Mouse (Mus musculus) cortical plate, adult 2 months (tissue): Measurements from ENCODE around the gene Lrrc32. TPM values are rescaled to one million over a fixed set of nuclear protein-coding genes. Genes with fewer than 3 reads are reported as not detected.
A peak's percentile ranks its signal among the peaks of the same experiment; 100 is the strongest.

ENCODE experiments used
- H3K27ac ChIP-seq: fragments of 200-500 bp; 2 replicates; pipeline ENCODE4 v1.5.1; 2012; ENCODE audit warnings: low read length, control low read depth, inconsistent platforms; ENCODE audit not compliant: insufficient read depth
- H3K4me1 ChIP-seq: fragments of 200-500 bp; 2 replicates; pipeline ENCODE4 v1.6.1; 2011; ENCODE audit warnings: low read length; ENCODE audit not compliant: control insufficient read depth, insufficient read depth
- H3K4me3 ChIP-seq: fragments of 200-500 bp; 2 replicates; pipeline ENCODE4 v1.5.1; 2011; ENCODE audit warnings: mild to moderate bottlenecking, low read length, control low read depth; ENCODE audit not compliant: insufficient read depth
- CTCF ChIP-seq: fragments of 200-500 bp; IDR thresholded peaks from 2 replicates; pipeline ENCODE4 v1.5.1; 2011; ENCODE audit warnings: mild to moderate bottlenecking, control low read depth, low read length; ENCODE audit not compliant: insufficient read depth; ENCODE audit errors: extremely low read depth
- POLR2A ChIP-seq: fragments of 200-500 bp; IDR thresholded peaks from 2 replicates; pipeline ENCODE4 v1.6.1; 2011; ENCODE audit warnings: mild to moderate bottlenecking, low read length, control low read depth; ENCODE audit not compliant: insufficient read depth; ENCODE audit errors: extremely low read depth
- polyA plus RNA-seq: library from polyadenylated mRNA; depleted of rRNA; stranded (reverse); fragments of >200 nt; gene quantifications from 2 replicates; pipeline ENCODE4 v1.2.3, GENCODE M21; 2012

The Lrrc32 gene
- polyA plus RNA-seq, 1 experiment: 4.4 TPM

DNA sequence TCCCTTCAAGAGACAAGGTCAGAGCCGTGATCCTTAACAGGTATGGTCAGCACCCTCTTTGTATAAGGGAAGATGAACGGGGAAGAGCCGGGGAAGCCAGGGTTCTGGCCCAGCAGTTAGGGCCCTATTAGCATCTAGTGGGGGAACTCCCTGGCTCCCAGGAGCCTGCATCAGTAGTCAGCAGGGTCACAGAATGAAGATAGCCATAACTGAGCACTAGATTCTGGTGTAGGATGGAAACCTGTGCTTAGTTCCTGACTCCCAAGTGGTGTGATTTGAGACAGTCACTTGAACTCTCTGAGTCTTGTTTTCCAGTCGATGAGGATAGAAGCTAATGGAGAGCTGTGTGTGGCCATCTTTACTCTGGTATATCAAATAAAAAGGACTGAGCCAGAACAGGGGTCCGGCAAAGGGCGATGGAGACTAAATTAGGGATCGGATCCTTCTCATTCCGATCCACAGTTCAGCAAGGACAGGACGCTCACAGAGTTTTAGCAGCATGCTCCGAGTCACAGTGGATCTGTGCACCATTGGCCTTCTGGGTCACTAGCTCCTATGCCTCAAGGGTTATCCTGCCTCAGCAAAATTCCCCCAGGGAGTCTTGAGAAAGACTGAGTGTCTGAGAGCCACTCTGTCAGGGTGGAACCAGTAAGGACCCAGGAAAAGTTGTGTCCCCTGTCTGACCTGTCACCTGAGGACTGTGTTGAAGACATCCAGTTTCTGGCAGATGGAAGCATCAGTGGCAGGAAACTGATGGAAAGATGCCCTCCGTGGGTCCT lies 1.7 kb upstream of the Lrrc32 start:
- no peak overlapping the region for H3K4me3 ChIP-seq
- no peak overlapping the region for H3K27ac ChIP-seq
- no peak for TF ChIP-seq POLR2A
- no peak for TF ChIP-seq CTCF
- H3K4me1 ChIP-seq: peaks cover 6% of the 10 kb centered on the region

DNA sequence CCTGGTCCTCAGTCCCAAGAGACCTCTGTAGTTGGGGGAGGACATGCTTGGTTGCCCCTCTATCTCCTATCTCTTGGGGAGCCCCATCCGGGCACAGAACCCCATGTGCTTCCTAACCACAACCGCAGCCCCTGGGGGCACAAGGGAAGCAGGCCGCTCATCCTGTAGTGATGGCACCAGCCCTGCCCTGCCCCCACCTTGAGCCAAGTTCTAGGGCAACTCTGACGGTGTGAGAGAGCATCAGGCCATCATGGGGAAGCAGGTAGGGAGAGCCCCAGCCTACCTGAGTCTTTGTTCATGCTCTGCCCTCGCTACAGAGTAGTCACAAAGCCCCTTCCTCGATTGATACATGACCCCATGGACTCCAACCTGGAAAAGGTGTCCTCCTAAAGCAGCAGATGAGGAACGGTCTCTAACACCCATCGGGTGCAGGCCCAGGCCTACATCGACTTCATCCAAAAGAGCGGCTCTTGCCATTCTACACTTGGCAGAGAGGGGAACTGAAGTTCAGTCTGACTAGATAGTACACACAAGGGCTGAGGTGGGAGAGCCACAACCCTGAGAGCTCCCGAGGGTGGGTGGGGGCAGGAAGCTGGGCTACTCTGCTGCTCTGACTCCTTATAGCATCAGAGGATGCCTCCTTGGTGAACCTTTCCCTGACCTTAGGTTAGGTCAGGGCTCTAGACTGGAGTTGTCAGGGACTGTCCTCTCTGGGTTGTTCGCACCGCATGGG lies 519 bp upstream of the Lrrc32 start:
- peaks cover 6% of the 10 kb centered on the region for H3K4me1 ChIP-seq
- no peak overlapping the region for H3K4me3 ChIP-seq
- TF ChIP-seq CTCF: no peak
- no peak for TF ChIP-seq POLR2A
- no peak overlapping the region for H3K27ac ChIP-seq

DNA sequence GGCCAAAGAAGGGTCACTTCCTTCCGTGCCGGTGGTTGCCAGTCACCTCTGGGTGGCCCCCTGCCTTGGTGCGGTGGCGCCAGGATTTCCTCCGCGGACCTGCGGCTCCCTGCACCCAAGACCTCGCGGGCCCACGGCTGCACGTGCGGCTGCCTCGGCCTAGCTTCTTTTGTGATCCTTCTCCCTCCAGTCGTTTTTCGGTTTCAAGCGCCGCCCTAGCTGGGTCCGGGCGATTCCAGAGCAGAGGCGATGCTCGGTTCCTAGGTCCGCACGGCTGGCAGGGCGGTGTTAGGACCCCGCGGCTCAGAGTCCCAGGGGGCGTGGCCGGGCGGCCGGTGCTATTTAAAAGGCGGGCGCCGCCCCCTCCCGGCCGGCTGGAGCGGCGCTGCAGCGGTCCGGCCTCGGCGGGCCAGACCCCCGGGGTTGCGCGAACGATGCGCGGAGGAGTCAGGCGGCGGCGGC lies 571 bp downstream of the Lrrc32 start:
- peak overlapping the region; percentile 33 for H3K4me3 ChIP-seq
- H3K4me1 ChIP-seq: peaks cover 6% of the 10 kb centered on the region
- no peak overlapping the region for H3K27ac ChIP-seq
- no peak for TF ChIP-seq CTCF

DNA sequence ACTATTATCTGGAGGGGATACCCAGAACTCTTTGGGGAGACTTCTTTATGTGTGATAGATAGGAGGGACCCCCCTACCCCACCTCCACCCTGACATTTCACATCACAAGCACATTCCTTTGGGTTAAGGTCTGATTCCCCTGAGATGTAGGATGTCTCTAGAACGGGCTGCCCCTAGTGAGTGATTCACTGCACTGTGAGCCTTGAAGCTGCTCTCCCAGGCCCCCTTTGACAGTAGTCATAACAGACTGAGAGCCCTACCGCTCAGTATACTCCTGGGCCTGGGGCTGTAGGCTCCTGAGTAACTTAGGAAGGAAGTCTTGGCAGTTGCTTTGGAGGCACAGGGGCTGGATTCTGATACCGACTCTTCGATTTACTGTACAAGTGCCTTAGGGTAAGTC lies 1.2 kb downstream of the Lrrc32 start:
- TF ChIP-seq CTCF (no peak), POLR2A (no peak)
- H3K4me3 ChIP-seq: peak overlapping the region; percentile 33

DNA sequence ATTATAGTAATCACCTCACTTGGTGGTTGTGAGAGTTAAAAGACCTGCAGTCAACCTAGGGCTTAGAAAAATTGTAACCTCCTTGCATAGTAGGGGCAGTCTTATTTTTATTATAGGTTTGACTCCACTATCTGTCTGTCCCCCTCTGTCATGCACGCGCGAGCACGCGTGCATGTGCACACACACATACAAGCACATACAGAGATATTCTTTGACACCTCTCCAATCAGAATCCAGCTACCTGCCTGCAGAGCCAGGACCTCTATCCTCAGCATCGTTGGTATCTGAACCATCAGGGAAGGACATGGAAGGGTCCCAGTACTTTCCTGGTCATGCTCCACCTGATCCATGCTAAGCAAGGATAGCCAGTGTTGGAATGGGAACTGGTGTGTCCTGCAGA lies 1.8 kb downstream of the Lrrc32 start:
- no peak for TF ChIP-seq CTCF
- no peak for TF ChIP-seq POLR2A
- Histone ChIP-seq H3K4me3 (no peak overlapping the region; the same call in 1 of the 2 replicates), H3K4me1 (no peaks in the 10 kb centered on the region; the same call in 1 of the 2 replicates)

More for the DNA sequence above, 1.2 kb downstream of the Lrrc32 start:
- Histone ChIP-seq H3K4me1 (peaks cover 3% of the 10 kb centered on the region), H3K27ac (no peak overlapping the region)

DNA sequence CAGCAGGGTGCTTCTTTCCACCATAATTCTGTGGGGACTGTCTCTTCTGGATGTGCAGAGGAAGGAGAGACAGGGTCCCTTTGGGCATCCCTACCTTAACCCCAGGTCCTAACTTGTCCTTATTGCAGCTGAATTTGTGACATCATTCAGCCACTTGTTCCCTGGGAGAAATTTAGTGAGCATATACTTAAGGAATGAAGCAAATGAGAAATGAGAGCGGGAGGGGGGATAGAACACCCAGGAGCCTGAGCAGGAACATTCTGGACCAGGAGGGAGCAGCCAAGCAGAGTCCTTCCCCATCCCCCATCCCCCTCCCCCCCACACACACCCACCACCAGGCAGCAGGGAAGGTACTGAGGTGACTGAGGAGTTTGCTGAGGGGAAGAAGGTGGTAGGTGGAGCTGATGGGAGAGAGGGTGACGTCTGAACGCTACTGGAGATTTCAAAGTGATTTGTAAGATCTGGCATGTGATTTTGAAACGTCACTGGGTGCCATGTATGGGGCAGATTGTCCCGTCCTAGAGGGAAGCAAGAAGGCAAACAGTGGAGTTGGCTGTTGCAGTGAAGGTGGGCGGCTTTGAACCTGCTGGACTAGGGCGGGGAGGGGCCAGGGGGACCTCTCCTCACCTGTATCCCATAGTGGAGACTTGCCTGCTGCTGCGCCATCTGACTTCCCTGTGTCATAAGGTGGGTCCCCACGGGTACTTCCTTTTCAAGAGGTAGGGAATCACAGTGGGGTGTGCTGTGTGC lies 2.5 kb downstream of the Lrrc32 start:
- TF ChIP-seq CTCF (no peak), POLR2A (no peak)
- no peaks in the 10 kb centered on the region for H3K4me1 ChIP-seq
- H3K4me3 ChIP-seq: no peak overlapping the region
- H3K27ac ChIP-seq: no peak overlapping the region

More for the DNA sequence above, 1.8 kb downstream of the Lrrc32 start:
- H3K27ac ChIP-seq: no peak overlapping the region

DNA sequence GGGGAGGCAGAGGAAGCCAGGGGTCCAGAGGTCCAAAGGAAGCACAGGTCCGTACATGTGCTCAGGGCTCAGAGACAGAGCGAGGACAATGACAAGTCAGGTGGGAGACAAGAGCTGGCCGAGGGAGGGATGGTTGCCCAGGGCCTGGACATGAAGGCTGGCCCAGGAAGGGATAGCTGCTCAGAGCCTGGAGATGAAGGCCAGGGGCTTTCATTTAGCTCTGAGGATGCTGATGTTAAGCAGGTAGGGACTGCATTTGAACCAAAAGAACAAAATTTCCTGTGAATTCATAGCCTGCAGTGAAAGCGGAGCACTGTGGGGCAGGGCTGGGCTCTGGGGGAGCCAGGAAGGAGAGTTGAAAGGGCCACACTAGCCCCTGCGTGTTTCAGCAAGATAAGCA lies 3.2 kb downstream of the Lrrc32 start:
- no peak for TF ChIP-seq CTCF
- no peak for TF ChIP-seq POLR2A
- H3K4me3 ChIP-seq: no peak overlapping the region
- H3K27ac ChIP-seq: no peak overlapping the region; the same call in 1 of the 2 replicates
- no peaks in the 10 kb centered on the region for H3K4me1 ChIP-seq

DNA sequence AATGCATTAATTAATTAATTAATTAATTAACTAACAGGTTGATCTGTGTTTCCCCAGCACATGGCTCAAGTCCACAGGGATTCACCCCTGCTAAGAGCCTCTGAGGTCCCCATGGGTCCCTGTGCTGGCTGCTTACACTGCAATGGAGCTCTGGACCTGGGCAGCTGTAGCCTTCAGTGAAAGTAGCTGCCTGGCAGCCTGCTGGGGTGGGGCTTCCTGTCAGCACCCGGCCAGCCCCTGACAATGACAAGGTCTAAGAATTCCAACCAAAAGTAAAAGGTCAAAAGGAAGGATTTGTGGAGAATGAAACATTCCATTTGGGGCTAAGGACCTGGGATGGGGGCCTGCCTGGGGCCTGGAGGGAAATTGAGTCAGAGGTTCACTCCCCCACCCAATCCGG lies 4.2 kb downstream of the Lrrc32 start:
- TF ChIP-seq CTCF (no peak), POLR2A (no peak)
- no peaks in the 10 kb centered on the region for H3K4me1 ChIP-seq
- no peak overlapping the region for H3K27ac ChIP-seq
- H3K4me3 ChIP-seq: no peak overlapping the region

DNA sequence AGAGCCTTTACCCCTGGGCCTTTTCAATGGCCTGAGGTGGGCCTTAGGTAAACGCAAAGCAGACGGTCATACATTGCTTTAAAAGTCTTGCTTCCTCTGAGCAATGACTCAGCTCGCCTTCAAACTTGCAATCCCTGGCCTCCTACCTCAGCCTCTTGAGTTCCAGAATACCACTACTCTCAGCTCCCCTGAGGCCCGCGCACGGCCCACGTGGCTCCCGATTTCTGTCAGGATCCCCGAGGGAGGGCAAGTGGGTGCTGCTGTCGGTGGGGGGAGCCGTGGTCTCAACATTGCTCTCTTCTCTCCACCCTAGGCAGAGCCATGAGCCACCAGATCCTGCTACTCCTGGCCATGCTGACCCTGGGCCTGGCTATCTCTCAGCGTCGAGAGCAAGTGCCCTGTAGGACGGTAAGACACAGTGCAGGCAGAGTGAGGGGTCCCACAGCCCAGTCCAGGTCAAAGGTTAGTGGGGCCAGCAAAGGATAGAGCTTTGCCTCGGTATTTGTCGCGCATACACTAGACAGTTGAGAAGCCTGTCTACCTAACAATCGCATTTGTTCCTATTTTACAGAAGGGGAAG lies 4.9 kb downstream of the Lrrc32 start:
- no peak overlapping the region for H3K27ac ChIP-seq
- no peaks in the 10 kb centered on the region for H3K4me1 ChIP-seq
- no peak overlapping the region for H3K4me3 ChIP-seq
- TF ChIP-seq POLR2A: no peak
- TF ChIP-seq CTCF: no peak
